Comparison of ENCODE assay signal across 8 mouse cellular contexts in the genomic region with DNA sequence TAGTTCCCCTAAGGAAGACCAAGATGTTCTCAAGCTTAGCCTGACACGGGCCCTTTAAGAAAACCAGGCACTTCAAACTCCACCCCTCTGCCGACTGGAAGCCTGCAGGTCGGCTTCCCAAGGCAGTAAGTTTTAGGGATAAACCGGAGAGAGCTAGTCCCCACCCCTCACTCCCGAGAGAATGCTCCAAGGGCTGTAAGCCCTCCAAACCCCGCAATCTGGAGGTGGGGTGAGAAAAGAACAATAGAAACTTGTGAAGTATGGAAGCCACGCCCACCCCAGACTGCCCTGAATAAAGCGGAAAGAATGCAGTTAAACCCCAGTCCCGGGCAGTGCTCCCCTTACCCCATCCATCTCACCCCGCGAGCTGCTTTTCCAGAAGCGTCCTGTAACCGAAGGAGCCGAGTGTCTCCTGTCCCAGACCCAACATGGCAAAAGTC. TPM values are rescaled to one million over a fixed set of nuclear protein-coding genes. Genes with fewer than 3 reads are reported as not detected.
A peak's percentile ranks its signal among the peaks of the same experiment; 100 is the strongest.
DNase-seq lines count a peak whose midpoint lies in the region; ATAC-seq and TF ChIP-seq lines count a peak whose summit lies in the region.

No protein-coding gene starts in this region.

- no peak for TF ChIP-seq CTCF in bone marrow macrophage, adult 2 months (IDR thresholded peaks at IDR 0.05; ENCODE audit: low read depth, low read length)

- H3K27me3 ChIP-seq in hindbrain, embryonic 11.5 days (ENCODE audit: control insufficient read depth, insufficient read depth, low read length) = no peaks in the 10 kb centered on the region
- no peaks in the 10 kb centered on the region for H3K27me3 ChIP-seq in limb, embryonic 13.5 days
- no peaks in the 10 kb centered on the region for H3K27me3 ChIP-seq in midbrain, embryonic 13.5 days
- no peaks in the 10 kb centered on the region for H3K27me3 ChIP-seq in stomach, embryonic 14.5 days (ENCODE audit: control insufficient read depth, insufficient read depth, low read length)

- peak overlapping the region; percentile 78 for H3K4me3 ChIP-seq in bone marrow macrophage, adult 2 months (ENCODE audit: insufficient read depth, low read length)
- H3K4me3 ChIP-seq in hindbrain, embryonic 11.5 days (ENCODE audit: low read depth, low read length) = peak overlapping the region; percentile 45
- peak overlapping the region; percentile 93 for H3K4me3 ChIP-seq in limb, embryonic 13.5 days
- H3K4me3 ChIP-seq in midbrain, embryonic 13.5 days (replicated peaks) = peak overlapping the region; percentile 49
- H3K4me3 ChIP-seq in stomach, embryonic 14.5 days (ENCODE audit: low read depth, low read length) = peak overlapping the region; percentile 42

- H3K4me1 ChIP-seq in bone marrow macrophage, adult 2 months (ENCODE audit: control insufficient read depth, insufficient read depth, low read length) = peaks cover 14% of the 10 kb centered on the region
- peaks cover 5% of the 10 kb centered on the region; the same call in 1 of the 2 replicates for H3K4me1 ChIP-seq in hindbrain, embryonic 11.5 days (replicated peaks; ENCODE audit: control insufficient read depth, insufficient read depth, low read length)
- H3K4me1 ChIP-seq in limb, embryonic 13.5 days = peaks cover 47% of the 10 kb centered on the region
- H3K4me1 ChIP-seq in midbrain, embryonic 13.5 days (replicated peaks) = peaks cover 45% of the 10 kb centered on the region
- peaks cover 21% of the 10 kb centered on the region for H3K4me1 ChIP-seq in stomach, embryonic 14.5 days (ENCODE audit: control insufficient read depth, insufficient read depth, low read length)

- peak overlapping the region; percentile 81 for H3K27ac ChIP-seq in bone marrow macrophage, adult 2 months (ENCODE audit: insufficient read depth, low read depth, low read length)
- peak overlapping the region; percentile 51; the same call in 1 of the 2 replicates for H3K27ac ChIP-seq in hindbrain, embryonic 11.5 days (ENCODE audit: low read depth, low read length)
- H3K27ac ChIP-seq in limb, embryonic 13.5 days = peak overlapping the region; percentile 93
- no peak overlapping the region for H3K27ac ChIP-seq in midbrain, embryonic 13.5 days
- H3K27ac ChIP-seq in stomach, embryonic 14.5 days (ENCODE audit: low read length) = peak overlapping the region; percentile 89

- no peaks in the 10 kb centered on the region for H3K36me3 ChIP-seq in hindbrain, embryonic 11.5 days (ENCODE audit: control insufficient read depth, insufficient read depth, low read length)
- H3K36me3 ChIP-seq in limb, embryonic 13.5 days = no peaks in the 10 kb centered on the region
- no peaks in the 10 kb centered on the region for H3K36me3 ChIP-seq in midbrain, embryonic 13.5 days
- no peaks in the 10 kb centered on the region for H3K36me3 ChIP-seq in stomach, embryonic 14.5 days (ENCODE audit: control insufficient read depth, insufficient read depth, low read length)

- under 1% methylated on average over 14 of the region's 14 CpGs for WGBS in hindbrain, embryonic 11.5 days
- WGBS in limb, embryonic 13.5 days = 0% methylated on average over 14 of the region's 14 CpGs
- under 1% methylated on average over 14 of the region's 14 CpGs for WGBS in midbrain, embryonic 13.5 days
- WGBS in stomach, embryonic 14.5 days = under 1% methylated on average over 14 of the region's 14 CpGs

- no peaks in the 10 kb centered on the region for H3K9me3 ChIP-seq in hindbrain, embryonic 11.5 days (ENCODE audit: control insufficient read depth, low read length)
- no peaks in the 10 kb centered on the region for H3K9me3 ChIP-seq in limb, embryonic 13.5 days
- H3K9me3 ChIP-seq in midbrain, embryonic 13.5 days = no peaks in the 10 kb centered on the region
- no peaks in the 10 kb centered on the region for H3K9me3 ChIP-seq in stomach, embryonic 14.5 days (ENCODE audit: control insufficient read depth, low read depth, low read length)

- H3K9ac ChIP-seq in hindbrain, embryonic 11.5 days (ENCODE audit: low read depth, low read length) = peak overlapping the region; percentile 50
- H3K9ac ChIP-seq in limb, embryonic 13.5 days = peak overlapping the region; percentile 61
- H3K9ac ChIP-seq in midbrain, embryonic 13.5 days (replicated peaks) = peak overlapping the region; percentile 48
- H3K9ac ChIP-seq in stomach, embryonic 14.5 days (replicated peaks; ENCODE audit: low read depth, low read length) = 0 out of 2 replicates have a peak overlapping the region, but pooled peaks have one; percentile 2

- ATAC-seq in hindbrain, embryonic 11.5 days (ENCODE audit: low FRiP score) = peak; percentile 38; the same call in 1 of the 2 replicates
- ATAC-seq in limb, embryonic 13.5 days (ENCODE audit: low FRiP score, low read depth) = peak; percentile 70
- no peak for ATAC-seq in midbrain, embryonic 13.5 days
- ATAC-seq in stomach, embryonic 14.5 days (ENCODE audit: insufficient number of reproducible peaks, insufficient read depth, low FRiP score, low read depth) = peak; percentile 47; the same call in 1 of the 2 replicates

- H3K4me2 ChIP-seq in hindbrain, embryonic 11.5 days (replicated peaks; ENCODE audit: low read depth, low read length) = peak overlapping the region; percentile 51
- peak overlapping the region; percentile 85 for H3K4me2 ChIP-seq in limb, embryonic 13.5 days (replicated peaks)
- peak overlapping the region; percentile 63 for H3K4me2 ChIP-seq in midbrain, embryonic 13.5 days (replicated peaks)
- peak overlapping the region; percentile 89 for H3K4me2 ChIP-seq in stomach, embryonic 14.5 days (replicated peaks; ENCODE audit: low read depth, low read length)

- TF ChIP-seq POLR2A in bone marrow macrophage, adult 2 months (IDR thresholded peaks at IDR 0.05; ENCODE audit: borderline replicate concordance, low read depth, low read length) = no peak

- peak; percentile 32 for DNase-seq in layer of hippocampus, adult 11-12 months (ENCODE audit: low spot score)
- no peak for DNase-seq in layer of hippocampus, adult 18-20 months (ENCODE audit: low spot score in 2 of 2)
- peak; percentile 77 for DNase-seq in forelimb bud, embryonic 11.5 days (ENCODE audit: low read depth, low spot score)
- peak; percentile 69 for DNase-seq in hindbrain, embryonic 11.5 days (ENCODE audit: low spot score)

RNA-seq across cellular contexts. Expression of a gene that starts 1.9 kb away (rescaled TPM):
- total RNA-seq in layer of hippocampus, adult 18-20 months (2021) = 10 to 100 TPM; 72.0 to 73.6 TPM
- 30.5 and 33.8 TPM in 2 replicates for polyA plus RNA-seq in bone marrow macrophage, adult 2 months (2012; ENCODE audit: insufficient read depth, insufficient read length, missing spikeins)
- polyA plus RNA-seq in hindbrain, embryonic 11.5 days (2014; fragmentation: Nextera tagmentation; extraction: Ambion mirVana) = 23.0 and 27.8 TPM in 2 replicates
- polyA plus RNA-seq in limb, embryonic 13.5 days (2015; fragmentation: Nextera tagmentation; extraction: Ambion mirVana) = 18.9 and 19.6 TPM in 2 replicates
- polyA plus RNA-seq in midbrain, embryonic 13.5 days (2015; fragmentation: Nextera tagmentation; extraction: Ambion mirVana) = 21.1 and 21.7 TPM in 2 replicates
- 25.1 and 27.2 TPM in 2 replicates for polyA plus RNA-seq in stomach, embryonic 14.5 days (2014; fragmentation: Nextera tagmentation; extraction: Ambion mirVana)

Comparison
In these comparisons a context has a peak if more than half of its experiments do, and no peak if none do; other contexts are left out.
1. DNase-seq: peak in layer of hippocampus, adult 11-12 months (single experiment), forelimb bud, embryonic 11.5 days (single experiment) and hindbrain, embryonic 11.5 days (single experiment); none in layer of hippocampus, adult 18-20 months (0 of 2).
2. H3K4me3 ChIP-seq: peak in every context shown above with its lines; median percentile 93 in limb, embryonic 13.5 days; 78 in bone marrow macrophage, adult 2 months; 49 in midbrain, embryonic 13.5 days; 45 in hindbrain, embryonic 11.5 days; 42 in stomach, embryonic 14.5 days.
3. H3K9ac ChIP-seq: peak in every context shown above with its lines; median percentile 61 in limb, embryonic 13.5 days; 50 in hindbrain, embryonic 11.5 days; 48 in midbrain, embryonic 13.5 days; 2 in stomach, embryonic 14.5 days.
4. Peak in every context shown above with its lines, with median percentiles within 50 percentile points of each other: H3K4me2 ChIP-seq.